Mouse (Mus musculus) lung, embryonic 16.5 days (tissue): ENCODE results near the gene Itga6. TPM values are rescaled to one million over a fixed set of nuclear protein-coding genes. Genes with fewer than 3 reads are reported as not detected.

Experiments
- ATAC-seq: fragments of 200-750 bp; cut with Nextera tagmentation; 2 replicates; pipeline ENCODE4 v1.8.0; 2017; ENCODE audit warnings: low read depth, mild to moderate bottlenecking, moderate library complexity
- H3K27ac ChIP-seq: fragments of 300-500 bp; sonication (generic); 2 replicates; pipeline ENCODE4 v1.5.1; 2014; ENCODE audit warnings: mild to moderate bottlenecking, control low read depth, low read length
- H3K27me3 ChIP-seq: fragments of 300-500 bp; sonication (generic); 2 replicates; pipeline ENCODE4 v1.6.1; 2014; ENCODE audit warnings: low read depth, low read length, mixed read lengths; ENCODE audit not compliant: control insufficient read depth, insufficient read depth
- H3K36me3 ChIP-seq: fragments of 300-500 bp; sonication (generic); 2 replicates; pipeline ENCODE4 v1.6.1; 2014; ENCODE audit warnings: low read length; ENCODE audit not compliant: control insufficient read depth, insufficient read depth
- H3K4me1 ChIP-seq: fragments of 300-500 bp; sonication (generic); replicated peaks from 2 replicates; pipeline ENCODE4 v1.6.1; 2014; ENCODE audit warnings: low read length, mixed read lengths; ENCODE audit not compliant: control insufficient read depth, insufficient read depth
- H3K4me2 ChIP-seq: fragments of 300-500 bp; sonication (generic); 2 replicates; pipeline ENCODE4 v1.6.1; 2014; ENCODE audit warnings: low read depth, low read length, control low read depth
- H3K4me3 ChIP-seq: fragments of 300-500 bp; sonication (generic); 2 replicates; pipeline ENCODE4 v1.5.1; 2014; ENCODE audit warnings: mild to moderate bottlenecking, low read length, control low read depth
- H3K9ac ChIP-seq: fragments of 300-500 bp; sonication (generic); 2 replicates; pipeline ENCODE4 v1.6.1; 2014; ENCODE audit warnings: low read length, control low read depth
- H3K9me3 ChIP-seq: fragments of 300-500 bp; sonication (generic); 2 replicates; pipeline ENCODE4 v1.6.1; 2016; ENCODE audit warnings: low read length; ENCODE audit not compliant: control insufficient read depth
- WGBS: fragments of 180-500 bp; shearing (Covaris S2); extraction: QIAGEN DNeasy Blood & Tissue Kit; methylation state at CpG from one replicate; pipeline ENCODE4 v1.1.7; 2014; 5-methylcytosine and 5-hydroxymethylcytosine counted together
- polyA plus RNA-seq: library from polyadenylated mRNA; unstranded; fragments of >200 nt; fragmentation: Nextera tagmentation; extraction: Ambion mirVana; gene quantifications from 2 replicates; pipeline ENCODE4 v1.2.1, GENCODE M21; 2015

Itga6 gene
- polyA plus RNA-seq, 1 experiment from 2014 or later = 79.0 TPM

DNA sequence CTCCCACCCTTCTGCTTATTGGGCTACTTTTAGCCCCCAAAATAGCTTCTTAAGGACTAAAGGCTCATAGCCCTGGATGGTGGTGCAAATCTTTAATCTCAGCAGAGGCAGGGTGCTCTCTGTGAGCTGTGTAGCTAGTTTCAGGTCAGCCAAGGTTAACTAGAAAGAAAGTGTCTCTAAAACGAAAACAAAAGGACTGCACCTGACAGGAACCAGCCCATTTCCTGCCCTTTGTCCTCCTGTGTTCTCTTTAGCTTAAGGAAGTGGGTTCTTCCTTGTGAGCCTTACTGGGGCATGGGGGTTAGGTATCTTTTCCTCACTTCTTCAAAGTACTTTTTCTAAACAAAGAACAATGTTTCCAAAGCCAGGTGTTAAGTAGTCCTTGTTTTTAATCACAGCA is 121.1 kb downstream of the Itga6 start:
- Histone ChIP-seq H3K36me3 (no peaks in the 10 kb centered on the region), H3K4me1 (no peaks in the 10 kb centered on the region), H3K27me3 (no peaks in the 10 kb centered on the region), H3K9me3 (no peaks in the 10 kb centered on the region), H3K27ac (peak overlapping the region; percentile 10; the same call in 1 of the 2 replicates), H3K9ac (no peak overlapping the region), H3K4me3 (no peak overlapping the region), H3K4me2 (no peak overlapping the region)
- WGBS = 22% methylated on average over 1 of the region's 1 CpGs
- ATAC-seq = no peak

- Histone ChIP-seq H3K9me3 (no peaks in the 10 kb centered on the region), H3K4me3 (no peak overlapping the region), H3K36me3 (no peaks in the 10 kb centered on the region), H3K27me3 (no peaks in the 10 kb centered on the region), H3K4me2 (no peak overlapping the region), H3K9ac (no peak overlapping the region), H3K27ac (no peak overlapping the region), H3K4me1 (no peaks in the 10 kb centered on the region)
- no peak for ATAC-seq
- 79% methylated on average over 3 of the region's 3 CpGs for WGBS
Observed at GRCm38 (mm10) chr2:71867019-71867418, 121.6 kb downstream of the Itga6 start.

- no peaks in the 10 kb centered on the region for H3K27me3 ChIP-seq
- no peaks in the 10 kb centered on the region for H3K36me3 ChIP-seq
- WGBS = 37% methylated on average over 5 of the region's 5 CpGs
- H3K4me2 ChIP-seq = no peak overlapping the region
- no peak for ATAC-seq
- no peak overlapping the region for H3K4me3 ChIP-seq
- H3K9ac ChIP-seq = no peak overlapping the region
- no peaks in the 10 kb centered on the region for H3K9me3 ChIP-seq
- no peaks in the 10 kb centered on the region for H3K4me1 ChIP-seq
- H3K27ac ChIP-seq = no peak overlapping the region
Observed at GRCm38 (mm10) chr2:71867480-71867879, 122.1 kb downstream of the Itga6 start.

- Histone ChIP-seq H3K9me3 (no peaks in the 10 kb centered on the region), H3K4me2 (no peak overlapping the region), H3K4me1 (no peaks in the 10 kb centered on the region), H3K36me3 (no peaks in the 10 kb centered on the region), H3K4me3 (no peak overlapping the region), H3K27ac (no peak overlapping the region), H3K27me3 (no peaks in the 10 kb centered on the region), H3K9ac (no peak overlapping the region)
- WGBS = 93% methylated on average over 1 of the region's 1 CpGs
- no peak for ATAC-seq
Observed at GRCm38 (mm10) chr2:71868256-71868655, 122.8 kb downstream of the Itga6 start.

DNA sequence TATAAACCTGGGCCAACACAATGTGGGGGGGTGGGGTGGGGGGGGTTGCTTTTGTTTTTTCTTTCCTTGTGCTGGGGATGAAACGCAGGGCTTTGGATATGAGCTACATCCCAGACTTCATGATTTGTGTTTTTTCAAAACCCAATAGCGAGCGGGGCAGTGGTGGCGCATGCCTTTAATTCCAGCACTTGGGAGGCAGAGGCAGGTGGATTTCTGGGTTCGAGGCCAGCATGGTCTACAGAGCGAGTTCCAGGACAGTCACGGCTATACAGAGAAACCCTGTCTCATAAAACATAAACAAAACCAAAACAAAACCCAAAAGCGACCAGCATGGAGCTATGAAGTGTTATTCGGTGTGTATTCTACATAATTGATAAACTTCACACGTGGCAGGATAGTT is 126.7 kb downstream of the Itga6 start:
- Histone ChIP-seq H3K4me3 (peak overlapping the region; percentile 72), H3K4me1 (peaks cover 11% of the 10 kb centered on the region; the same call in 1 of the 2 replicates), H3K27me3 (no peaks in the 10 kb centered on the region), H3K9me3 (no peaks in the 10 kb centered on the region), H3K4me2 (peak overlapping the region; percentile 72; the same call in 1 of the 2 replicates), H3K27ac (peak overlapping the region; percentile 89), H3K36me3 (no peaks in the 10 kb centered on the region), H3K9ac (no peak overlapping the region)
- 72% methylated on average over 10 of the region's 10 CpGs for WGBS
- ATAC-seq = no peak

DNA sequence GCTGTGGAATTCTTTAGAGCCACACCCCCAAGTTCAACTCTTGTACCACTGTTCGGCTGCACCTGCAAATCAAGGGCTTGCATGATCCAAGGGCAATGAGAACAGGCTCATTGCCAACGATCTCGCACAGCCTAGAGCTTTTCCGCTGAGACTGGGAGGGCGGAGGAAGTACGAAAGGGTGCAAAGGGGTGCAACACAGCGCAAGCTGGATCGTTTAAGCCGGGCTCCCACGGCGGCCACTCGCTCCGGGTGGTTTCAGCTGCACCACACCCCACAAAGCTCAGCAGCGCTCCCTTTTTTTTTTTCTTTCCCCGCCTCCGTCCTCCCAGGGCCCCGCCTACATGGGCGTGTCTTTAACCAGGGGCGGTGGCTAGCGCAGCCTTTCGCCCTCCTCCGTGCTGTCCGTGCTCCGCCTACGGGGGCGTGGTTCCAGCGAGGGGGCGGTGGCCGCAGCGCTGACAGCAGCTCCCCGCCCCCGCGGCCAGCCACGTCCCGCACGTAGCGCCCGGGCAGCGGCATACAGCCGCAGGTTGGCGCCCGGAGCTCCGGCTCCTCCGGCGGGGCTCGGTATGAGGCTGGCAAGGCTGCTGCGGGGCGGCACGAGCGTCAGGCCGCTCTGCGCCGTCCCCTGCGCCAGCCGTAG is 127.5 kb downstream of the Itga6 start, which contains the start of gene Pdk1:
TSS of gene Pdk1 (plus strand) at position 424 of the 643 bp plus-strand sequence.
- peak within 1 kb of the TSS; percentile 84 for H3K9ac ChIP-seq
- peak within 1 kb of the TSS; percentile 97 for H3K27ac ChIP-seq
- peak; percentile 98 for ATAC-seq
- no peaks in the 10 kb centered on the region for H3K9me3 ChIP-seq
- WGBS = under 1% methylated on average over 49 of the region's 55 CpGs
- no peaks in the 10 kb centered on the region for H3K27me3 ChIP-seq
- H3K4me1 ChIP-seq = peaks cover 11% of the 10 kb centered on the region; the same call in 1 of the 2 replicates
- H3K4me2 ChIP-seq = peak within 1 kb of the TSS; percentile 72
- H3K36me3 ChIP-seq = no peaks in the 10 kb centered on the region
- H3K4me3 ChIP-seq = peak within 1 kb of the TSS; percentile 72

GRCm38 (mm10) chr2:71873474-71874322 is 128.3 kb downstream of the Itga6 start:
- peak overlapping the region; percentile 72 for H3K4me2 ChIP-seq
- ATAC-seq = peak; percentile 72
- no peaks in the 10 kb centered on the region for H3K36me3 ChIP-seq
- H3K27me3 ChIP-seq = no peaks in the 10 kb centered on the region
- H3K9me3 ChIP-seq = no peaks in the 10 kb centered on the region
- peaks cover 11% of the 10 kb centered on the region; the same call in 1 of the 2 replicates for H3K4me1 ChIP-seq
- peak overlapping the region; percentile 84 for H3K9ac ChIP-seq
- H3K4me3 ChIP-seq = peak overlapping the region; percentile 72
- 1% methylated on average over 51 of the region's 51 CpGs for whole genome bisulfite sequencing
- H3K27ac ChIP-seq = peak overlapping the region; percentile 97

- ATAC-seq = no peak
- no peaks in the 10 kb centered on the region for H3K36me3 ChIP-seq
- H3K9ac ChIP-seq = no peak overlapping the region
- peaks cover 11% of the 10 kb centered on the region; the same call in 1 of the 2 replicates for H3K4me1 ChIP-seq
- H3K27ac ChIP-seq = no peak overlapping the region
- H3K4me2 ChIP-seq = peak overlapping the region; percentile 72
- H3K9me3 ChIP-seq = no peaks in the 10 kb centered on the region
- no peaks in the 10 kb centered on the region for H3K27me3 ChIP-seq
- peak overlapping the region; percentile 72 for H3K4me3 ChIP-seq
- 60% methylated on average over 2 of the region's 2 CpGs for WGBS
Observed at GRCm38 (mm10) chr2:71874422-71874821, 129.0 kb downstream of the Itga6 start.

DNA sequence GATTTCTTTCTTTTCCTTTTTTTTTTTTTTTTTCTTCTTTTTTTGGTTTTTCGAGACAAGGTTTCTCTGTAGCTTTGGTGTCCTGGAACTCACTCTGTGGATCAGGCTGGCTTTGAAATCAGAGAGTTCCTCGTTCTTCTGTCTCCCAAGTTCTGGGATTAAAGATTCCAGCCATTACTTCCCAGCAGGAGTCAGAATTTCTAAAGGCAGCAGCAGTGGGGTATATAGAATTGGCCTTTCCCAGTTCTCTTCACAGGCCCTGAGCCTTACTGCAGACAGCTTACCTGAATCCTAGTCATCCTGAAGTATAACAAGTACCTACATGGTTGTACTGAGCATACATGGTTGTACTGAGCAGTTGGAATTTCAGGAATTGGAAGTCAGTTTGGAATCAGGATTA is 129.4 kb downstream of the Itga6 start:
- H3K4me2 ChIP-seq = peak overlapping the region; percentile 72
- H3K9ac ChIP-seq = no peak overlapping the region
- H3K36me3 ChIP-seq = no peaks in the 10 kb centered on the region
- no peaks in the 10 kb centered on the region for H3K9me3 ChIP-seq
- no peak overlapping the region for H3K4me3 ChIP-seq
- H3K27ac ChIP-seq = no peak overlapping the region
- WGBS = 82% methylated on average over 2 of the region's 2 CpGs
- H3K27me3 ChIP-seq = no peaks in the 10 kb centered on the region
- peaks cover 11% of the 10 kb centered on the region; the same call in 1 of the 2 replicates for H3K4me1 ChIP-seq
- ATAC-seq = no peak
